Mouse (Mus musculus) hindbrain, postnatal 0 days (tissue): ENCODE results near the gene Prpf6. TPM values are rescaled to one million over a fixed set of nuclear protein-coding genes. Genes with fewer than 3 reads are reported as not detected.

ENCODE experiments used
- ATAC-seq: fragments of 200-750 bp; cut with Nextera tagmentation; 2 replicates; pipeline ENCODE4 v1.8.0; 2017; ENCODE audit warnings: mild to moderate bottlenecking, moderate TSS enrichment, moderate library complexity
- DNase-seq: peaks from one replicate; pipeline ENCODE4 v3.0.0-alpha.2; 2015; ENCODE audit warnings: low spot score
- H3K27ac ChIP-seq: fragments of 300-500 bp; sonication (generic); 2 replicates; pipeline ENCODE4 v1.5.1; 2014; ENCODE audit warnings: mild to moderate bottlenecking
- H3K27me3 ChIP-seq: fragments of 300-500 bp; sonication (generic); 2 replicates; pipeline ENCODE4 v1.6.1; 2014; ENCODE audit warnings: low read length, mixed read lengths; ENCODE audit not compliant: insufficient read depth
- H3K36me3 ChIP-seq: fragments of 300-500 bp; sonication (generic); 2 replicates; pipeline ENCODE4 v1.6.1; 2014; ENCODE audit warnings: low read length, mixed read lengths; ENCODE audit not compliant: insufficient read depth
- H3K4me1 ChIP-seq: fragments of 300-500 bp; sonication (generic); 2 replicates; pipeline ENCODE4 v1.6.1; 2014; ENCODE audit warnings: antibody characterized with exemption, low read length, mixed read lengths; ENCODE audit not compliant: insufficient read depth
- H3K4me2 ChIP-seq: fragments of 300-500 bp; sonication (generic); 2 replicates; pipeline ENCODE4 v1.6.1; 2014; ENCODE audit warnings: low read depth, mild to moderate bottlenecking, low read length, moderate library complexity, mixed read lengths
- H3K4me3 ChIP-seq: fragments of 300-500 bp; sonication (generic); 2 replicates; pipeline ENCODE4 v1.5.1; 2014; ENCODE audit warnings: low read length
- H3K9ac ChIP-seq: fragments of 300-500 bp; sonication (generic); replicated peaks from 2 replicates; pipeline ENCODE4 v1.6.1; 2014; ENCODE audit warnings: mild to moderate bottlenecking, low read length, moderate library complexity, mixed read lengths
- H3K9me3 ChIP-seq: fragments of 300-500 bp; sonication (generic); 2 replicates; pipeline ENCODE4 v1.6.1; 2016; ENCODE audit warnings: low read length, mixed read lengths
- CTCF ChIP-seq: IDR thresholded peaks from 2 replicates; pipeline ENCODE4 v1.5.1; 2016; ENCODE audit warnings: antibody characterized with exemption, control low read depth, low read depth
- WGBS: fragments of 180-500 bp; shearing (Covaris S2); extraction: QIAGEN DNeasy Blood & Tissue Kit; methylation state at CpG from one replicate; pipeline ENCODE4 v1.1.7; 2014; 5-methylcytosine and 5-hydroxymethylcytosine counted together
- polyA plus RNA-seq: library from polyadenylated mRNA; unstranded; fragments of >200 nt; fragmentation: Nextera tagmentation; extraction: Ambion mirVana; gene quantifications from 2 replicates; pipeline ENCODE4 v1.2.1, GENCODE M21; 2015
- total RNA-seq: library from RNA; depleted of rRNA; stranded (reverse); fragments of >200 nt; gene quantifications from 2 replicates; pipeline ENCODE4 v1.2.3, GENCODE M21; 2014

Gene Prpf6
- total and polyA plus RNA-seq, 2 experiments from 2014 or later = 32.3 to 39.8 TPM

- Histone ChIP-seq H3K9me3 (no peaks in the 10 kb centered on the region), H3K36me3 (peaks cover 39% of the 10 kb centered on the region), H3K27me3 (no peaks in the 10 kb centered on the region), H3K4me2 (no peak overlapping the region), H3K4me1 (no peaks in the 10 kb centered on the region; the same call in 1 of the 2 replicates), H3K9ac (no peak overlapping the region), H3K27ac (no peak overlapping the region), H3K4me3 (no peak overlapping the region)
- ATAC-seq (no peak), DNase-seq (no peak)
- no peak for TF ChIP-seq CTCF
- WGBS = 89% methylated on average over 10 of the region's 10 CpGs
Observed at GRCm38 (mm10) chr2:181689466-181690160, 97.9 kb downstream of the Prpf6 start.

GRCm38 (mm10) chr2:181691083-181691482, 99.4 kb downstream of the Prpf6 start:
- Histone ChIP-seq H3K27me3 (no peaks in the 10 kb centered on the region), H3K4me2 (no peak overlapping the region), H3K27ac (no peak overlapping the region), H3K9ac (no peak overlapping the region), H3K4me1 (no peaks in the 10 kb centered on the region; the same call in 1 of the 2 replicates), H3K9me3 (no peaks in the 10 kb centered on the region), H3K36me3 (peaks cover 35% of the 10 kb centered on the region), H3K4me3 (no peak overlapping the region)
- ATAC-seq = no peak
- no peak for TF ChIP-seq CTCF
- DNase-seq = no peak
- 87% methylated on average over 6 of the region's 6 CpGs for WGBS

- no peaks in the 10 kb centered on the region for H3K9me3 ChIP-seq
- H3K4me3 ChIP-seq = no peak overlapping the region
- H3K27ac ChIP-seq = no peak overlapping the region
- H3K4me1 ChIP-seq = no peaks in the 10 kb centered on the region; the same call in 1 of the 2 replicates
- DNase-seq (no peak), ATAC-seq (no peak)
- H3K36me3 ChIP-seq = peaks cover 30% of the 10 kb centered on the region
- no peak overlapping the region for H3K4me2 ChIP-seq
- no peak for TF ChIP-seq CTCF
- no peaks in the 10 kb centered on the region for H3K27me3 ChIP-seq
- 88% methylated on average over 4 of the region's 4 CpGs for WGBS
- no peak overlapping the region for H3K9ac ChIP-seq
Observed at GRCm38 (mm10) chr2:181691571-181691970, 99.9 kb downstream of the Prpf6 start.

- no peaks in the 10 kb centered on the region for H3K9me3 ChIP-seq
- no peak for ATAC-seq
- 92% methylated on average over 3 of the region's 3 CpGs for WGBS
- peaks cover 23% of the 10 kb centered on the region for H3K36me3 ChIP-seq
- no peaks in the 10 kb centered on the region for H3K27me3 ChIP-seq
- H3K27ac ChIP-seq = no peak overlapping the region
- TF ChIP-seq CTCF = no peak
- no peak for DNase-seq
- no peak overlapping the region for H3K4me3 ChIP-seq
- no peaks in the 10 kb centered on the region; the same call in 1 of the 2 replicates for H3K4me1 ChIP-seq
- H3K9ac ChIP-seq = no peak overlapping the region
- peak overlapping the region; percentile 97 for H3K4me2 ChIP-seq
Observed at GRCm38 (mm10) chr2:181692304-181692703, 100.6 kb downstream of the Prpf6 start.

GRCm38 (mm10) chr2:181693339-181694280, 101.9 kb downstream of the Prpf6 start, which contains the start of gene Rgs19:
Gene Rgs19 (minus strand): TSS chr2:181693977.
- under 1% methylated on average over 67 of the region's 75 CpGs for WGBS
- Histone ChIP-seq H3K9me3 (no peaks in the 10 kb centered on the region), H3K36me3 (peaks cover 11% of the 10 kb centered on the region; the same call in 1 of the 2 replicates), H3K27ac (peak within 1 kb of the TSS; percentile 61), H3K27me3 (no peaks in the 10 kb centered on the region), H3K4me2 (peak within 1 kb of the TSS; percentile 97), H3K4me1 (no peaks in the 10 kb centered on the region; the same call in 1 of the 2 replicates), H3K9ac (peak within 1 kb of the TSS; percentile 75), H3K4me3 (peak within 1 kb of the TSS; percentile 68)
- DNase-seq (peak; percentile 82), ATAC-seq (peak; percentile 83)
- TF ChIP-seq CTCF = no peak; the same call in 1 of the 2 replicates

- Histone ChIP-seq H3K4me1 (no peaks in the 10 kb centered on the region; the same call in 1 of the 2 replicates), H3K36me3 (peaks cover 1% of the 10 kb centered on the region; the same call in 1 of the 2 replicates), H3K27ac (no peak overlapping the region), H3K9me3 (no peaks in the 10 kb centered on the region), H3K4me3 (no peak overlapping the region), H3K4me2 (peak overlapping the region; percentile 97; the same call in 1 of the 2 replicates), H3K27me3 (no peaks in the 10 kb centered on the region), H3K9ac (no peak overlapping the region)
- TF ChIP-seq CTCF = no peak
- WGBS = 84% methylated on average over 3 of the region's 3 CpGs
- no peak for ATAC-seq
- no peak for DNase-seq
Observed at GRCm38 (mm10) chr2:181694581-181694980, 102.9 kb downstream of the Prpf6 start.
